Mouse (Mus musculus): Measurements from ENCODE around the gene 3110082I17Rik. TPM values are rescaled to one million over a fixed set of nuclear protein-coding genes. Genes with fewer than 3 reads are reported as not detected.

The 3110082I17Rik gene
- polyA plus RNA-seq, 1 experiment from 2014 or later: 17.0 TPM

- Histone ChIP-seq H3K27ac (replicated peaks in 1 of 2; ENCODE audit: control insufficient read depth in 1 of 2, insufficient read depth in 1 of 2, low read depth in 2 of 2, low read length in 2 of 2) (no peak overlapping the region), H3K4me2 (ENCODE audit: low read length) (no peak overlapping the region), H3K9me3 (ENCODE audit: control insufficient read depth, low read length) (no peaks in the 10 kb centered on the region), H3K4me1 (ENCODE audit: control insufficient read depth in 2 of 2, insufficient read depth in 2 of 2, low read length in 2 of 2) (no peaks in the 10 kb centered on the region; a peak in 1 of 4 replicates), H3K36me3 (ENCODE audit: control insufficient read depth, insufficient read depth, low read length) (no peaks in the 10 kb centered on the region), H3K4me3 (ENCODE audit: control insufficient read depth in 1 of 2, insufficient read depth in 1 of 2, low read depth in 1 of 2, low read length in 2 of 2) (no peak overlapping the region), H3K9ac (ENCODE audit: low read length) (no peak overlapping the region), H3K27me3 (ENCODE audit: control insufficient read depth, insufficient read depth, low read length) (no peaks in the 10 kb centered on the region)
- WGBS: 87% methylated on average over 11 of the region's 11 CpGs
- no peak for ATAC-seq (ENCODE audit: insufficient number of reproducible peaks, insufficient read depth, low FRiP score, low read depth)
Measured at GRCm38 (mm10) chr5:139440926-139441725, 19.2 kb downstream of the 3110082I17Rik start.

DNA sequence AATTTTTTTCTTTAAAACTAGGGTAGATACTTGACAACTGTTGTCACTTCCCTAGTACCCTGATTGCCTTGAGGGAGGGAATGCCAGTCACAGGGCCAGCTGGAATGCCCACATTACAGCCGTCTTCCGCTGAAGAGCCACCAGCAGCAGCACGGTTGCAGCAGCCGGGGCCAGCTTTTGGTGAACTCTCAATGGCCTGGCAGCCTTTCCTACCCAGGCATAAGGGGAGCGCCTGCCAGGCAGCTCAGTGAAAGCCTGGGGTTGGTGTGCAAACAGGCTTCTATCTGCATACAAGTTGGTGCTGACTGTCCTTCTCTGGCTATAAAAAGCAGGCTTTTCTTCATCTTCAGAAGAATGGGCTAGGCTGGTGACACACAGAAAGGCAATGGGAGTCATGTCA lies 19.9 kb downstream of the 3110082I17Rik start:
- Histone ChIP-seq H3K27ac (replicated peaks in 1 of 2; ENCODE audit: control insufficient read depth in 1 of 2, insufficient read depth in 1 of 2, low read depth in 2 of 2, low read length in 2 of 2) (no peak overlapping the region), H3K36me3 (ENCODE audit: control insufficient read depth, insufficient read depth, low read length) (no peaks in the 10 kb centered on the region), H3K4me3 (ENCODE audit: control insufficient read depth in 1 of 2, insufficient read depth in 1 of 2, low read depth in 1 of 2, low read length in 2 of 2) (no peak overlapping the region), H3K4me1 (ENCODE audit: control insufficient read depth in 2 of 2, insufficient read depth in 2 of 2, low read length in 2 of 2) (no peaks in the 10 kb centered on the region; a peak in 1 of 4 replicates), H3K27me3 (ENCODE audit: control insufficient read depth, insufficient read depth, low read length) (no peaks in the 10 kb centered on the region), H3K9me3 (ENCODE audit: control insufficient read depth, low read length) (no peaks in the 10 kb centered on the region), H3K9ac (ENCODE audit: low read length) (no peak overlapping the region), H3K4me2 (ENCODE audit: low read length) (no peak overlapping the region)
- no peak for ATAC-seq (ENCODE audit: insufficient number of reproducible peaks, insufficient read depth, low FRiP score, low read depth)
- WGBS: 69% methylated on average over 5 of the region's 5 CpGs

DNA sequence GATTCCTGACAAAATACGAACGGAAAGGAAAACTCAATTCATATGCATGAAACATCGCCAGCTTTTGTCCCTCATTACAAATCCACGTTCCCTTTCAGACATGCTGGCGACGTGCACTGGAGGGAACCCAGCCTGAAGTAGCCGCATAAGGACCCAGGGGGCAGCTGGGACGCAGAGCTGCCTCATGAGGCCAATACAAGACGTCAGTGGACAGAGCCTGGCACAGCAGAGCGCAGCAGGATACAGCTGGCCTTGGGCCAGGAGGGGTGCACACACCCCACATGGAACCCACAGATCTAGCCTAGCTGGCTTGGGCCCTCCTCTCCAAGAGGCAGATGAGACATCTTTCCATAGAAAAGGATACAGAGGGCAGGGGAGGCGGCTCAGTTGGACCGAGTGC lies 21.9 kb downstream of the 3110082I17Rik start:
- Histone ChIP-seq H3K27ac (replicated peaks in 1 of 2; ENCODE audit: control insufficient read depth in 1 of 2, insufficient read depth in 1 of 2, low read depth in 2 of 2, low read length in 2 of 2) (no peak overlapping the region), H3K9me3 (ENCODE audit: control insufficient read depth, low read length) (no peaks in the 10 kb centered on the region), H3K4me2 (ENCODE audit: low read length) (no peak overlapping the region), H3K36me3 (ENCODE audit: control insufficient read depth, insufficient read depth, low read length) (no peaks in the 10 kb centered on the region), H3K27me3 (ENCODE audit: control insufficient read depth, insufficient read depth, low read length) (no peaks in the 10 kb centered on the region), H3K4me1 (ENCODE audit: control insufficient read depth in 2 of 2, insufficient read depth in 2 of 2, low read length in 2 of 2) (no peaks in the 10 kb centered on the region; a peak in 1 of 4 replicates), H3K9ac (ENCODE audit: low read length) (no peak overlapping the region), H3K4me3 (ENCODE audit: control insufficient read depth in 1 of 2, insufficient read depth in 1 of 2, low read depth in 1 of 2, low read length in 2 of 2) (no peak overlapping the region)
- WGBS: 87% methylated on average over 12 of the region's 12 CpGs
- no peak for ATAC-seq (ENCODE audit: insufficient number of reproducible peaks, insufficient read depth, low FRiP score, low read depth)

- Histone ChIP-seq H3K4me2 (ENCODE audit: low read length) (no peak overlapping the region), H3K36me3 (ENCODE audit: control insufficient read depth, insufficient read depth, low read length) (no peaks in the 10 kb centered on the region), H3K4me1 (ENCODE audit: control insufficient read depth in 2 of 2, insufficient read depth in 2 of 2, low read length in 2 of 2) (no peaks in the 10 kb centered on the region; a peak in 1 of 4 replicates), H3K9ac (ENCODE audit: low read length) (no peak overlapping the region), H3K27ac (replicated peaks in 1 of 2; ENCODE audit: control insufficient read depth in 1 of 2, insufficient read depth in 1 of 2, low read depth in 2 of 2, low read length in 2 of 2) (no peak overlapping the region), H3K27me3 (ENCODE audit: control insufficient read depth, insufficient read depth, low read length) (no peaks in the 10 kb centered on the region), H3K9me3 (ENCODE audit: control insufficient read depth, low read length) (no peaks in the 10 kb centered on the region), H3K4me3 (ENCODE audit: control insufficient read depth in 1 of 2, insufficient read depth in 1 of 2, low read depth in 1 of 2, low read length in 2 of 2) (no peak overlapping the region)
- 89% methylated on average over 4 of the region's 4 CpGs for WGBS
- ATAC-seq (ENCODE audit: insufficient number of reproducible peaks, insufficient read depth, low FRiP score, low read depth): no peak
Measured at GRCm38 (mm10) chr5:139437769-139438168, 22.6 kb downstream of the 3110082I17Rik start.

- WGBS: 73% methylated on average over 8 of the region's 8 CpGs
- no peaks in the 10 kb centered on the region for H3K27me3 ChIP-seq (ENCODE audit: control insufficient read depth, insufficient read depth, low read length)
- H3K9ac ChIP-seq (ENCODE audit: low read length): no peak overlapping the region
- H3K36me3 ChIP-seq (ENCODE audit: control insufficient read depth, insufficient read depth, low read length): no peaks in the 10 kb centered on the region
- no peak overlapping the region for H3K4me2 ChIP-seq (ENCODE audit: low read length)
- ATAC-seq (ENCODE audit: insufficient number of reproducible peaks, insufficient read depth, low FRiP score, low read depth): no peak
- H3K27ac ChIP-seq (replicated peaks in 1 of 2; ENCODE audit: control insufficient read depth in 1 of 2, insufficient read depth in 1 of 2, low read depth in 2 of 2, low read length in 2 of 2): no peak overlapping the region
- no peak overlapping the region for H3K4me3 ChIP-seq (ENCODE audit: control insufficient read depth in 1 of 2, insufficient read depth in 1 of 2, low read depth in 1 of 2, low read length in 2 of 2)
- H3K4me1 ChIP-seq (ENCODE audit: control insufficient read depth in 2 of 2, insufficient read depth in 2 of 2, low read length in 2 of 2): peaks cover 2 to 6% of the 10 kb centered on the region in 2 experiments; a peak in 3 of 4 replicates
- H3K9me3 ChIP-seq (ENCODE audit: control insufficient read depth, low read length): no peaks in the 10 kb centered on the region
Measured at GRCm38 (mm10) chr5:139434940-139435339, 25.4 kb downstream of the 3110082I17Rik start.

GRCm38 (mm10) chr5:139433842-139434568 lies 26.3 kb downstream of the 3110082I17Rik start:
- H3K9ac ChIP-seq (ENCODE audit: low read length): no peak overlapping the region
- H3K27me3 ChIP-seq (ENCODE audit: control insufficient read depth, insufficient read depth, low read length): no peaks in the 10 kb centered on the region
- no peak overlapping the region for H3K4me2 ChIP-seq (ENCODE audit: low read length)
- no peak for ATAC-seq (ENCODE audit: insufficient number of reproducible peaks, insufficient read depth, low FRiP score, low read depth)
- no peaks in the 10 kb centered on the region for H3K9me3 ChIP-seq (ENCODE audit: control insufficient read depth, low read length)
- H3K4me1 ChIP-seq (ENCODE audit: control insufficient read depth in 2 of 2, insufficient read depth in 2 of 2, low read length in 2 of 2): peaks cover 5 to 12% of the 10 kb centered on the region in 2 experiments; a peak in 3 of 4 replicates
- no peaks in the 10 kb centered on the region for H3K36me3 ChIP-seq (ENCODE audit: control insufficient read depth, insufficient read depth, low read length)
- H3K27ac ChIP-seq (replicated peaks in 1 of 2; ENCODE audit: control insufficient read depth in 1 of 2, insufficient read depth in 1 of 2, low read depth in 2 of 2, low read length in 2 of 2): no peak overlapping the region
- WGBS: 66% methylated on average over 9 of the region's 9 CpGs
- H3K4me3 ChIP-seq (ENCODE audit: control insufficient read depth in 1 of 2, insufficient read depth in 1 of 2, low read depth in 1 of 2, low read length in 2 of 2): no peak overlapping the region

DNA sequence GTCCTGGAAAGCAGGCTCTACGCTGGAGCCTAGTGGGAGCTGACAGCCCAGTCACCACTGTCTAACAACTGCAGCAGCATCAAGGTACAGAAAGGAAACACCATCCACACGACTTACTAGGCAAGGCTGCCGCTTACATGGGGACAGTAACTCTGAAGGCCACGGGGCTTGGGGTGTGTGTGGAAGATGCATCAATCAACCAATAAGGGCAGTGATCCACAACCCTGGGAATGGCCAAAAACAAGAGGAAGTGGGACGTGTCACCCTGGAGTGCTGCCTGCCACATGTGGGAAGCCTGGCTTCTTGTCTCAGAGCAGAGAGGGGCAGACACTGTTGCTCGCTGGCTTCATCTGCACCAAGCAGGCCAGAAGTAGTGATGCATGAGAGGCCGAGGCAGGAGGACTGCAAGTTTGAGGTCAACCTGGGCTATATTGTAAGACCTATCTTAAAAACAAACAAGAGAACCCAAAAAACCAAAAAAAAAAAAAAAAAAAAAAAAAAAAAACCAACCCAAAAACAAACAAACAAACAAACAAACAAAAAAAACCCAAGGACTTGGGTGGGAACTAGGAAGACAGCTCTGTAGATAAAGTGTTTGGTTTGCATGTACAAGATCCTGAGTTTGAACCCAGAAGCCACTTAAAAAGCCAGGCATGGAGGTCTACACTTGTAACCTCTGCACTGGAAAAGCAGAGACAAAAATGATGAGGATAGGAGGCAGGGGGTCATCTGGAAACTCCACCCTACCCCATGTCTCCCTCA lies 27.4 kb downstream of the 3110082I17Rik start:
- no peak for ATAC-seq (ENCODE audit: insufficient number of reproducible peaks, insufficient read depth, low FRiP score, low read depth)
- 71% methylated on average over 7 of the region's 7 CpGs for WGBS

More for the DNA sequence above, 27.4 kb downstream of the 3110082I17Rik start:
- Histone ChIP-seq H3K27me3 (ENCODE audit: control insufficient read depth, insufficient read depth, low read length) (no peaks in the 10 kb centered on the region), H3K36me3 (ENCODE audit: control insufficient read depth, insufficient read depth, low read length) (no peaks in the 10 kb centered on the region), H3K4me3 (ENCODE audit: control insufficient read depth in 1 of 2, insufficient read depth in 1 of 2, low read depth in 1 of 2, low read length in 2 of 2) (no peak overlapping the region), H3K9me3 (ENCODE audit: control insufficient read depth, low read length) (no peaks in the 10 kb centered on the region), H3K4me2 (ENCODE audit: low read length) (no peak overlapping the region), H3K4me1 (ENCODE audit: control insufficient read depth in 2 of 2, insufficient read depth in 2 of 2, low read length in 2 of 2) (peaks cover 7 to 15% of the 10 kb centered on the region in 2 experiments; a peak in 3 of 4 replicates), H3K9ac (ENCODE audit: low read length) (no peak overlapping the region), H3K27ac (replicated peaks in 1 of 2; ENCODE audit: control insufficient read depth in 1 of 2, insufficient read depth in 1 of 2, low read depth in 2 of 2, low read length in 2 of 2) (no peak overlapping the region)
